ENCODE assay signal across 28 mouse cellular contexts in the genomic region with DNA sequence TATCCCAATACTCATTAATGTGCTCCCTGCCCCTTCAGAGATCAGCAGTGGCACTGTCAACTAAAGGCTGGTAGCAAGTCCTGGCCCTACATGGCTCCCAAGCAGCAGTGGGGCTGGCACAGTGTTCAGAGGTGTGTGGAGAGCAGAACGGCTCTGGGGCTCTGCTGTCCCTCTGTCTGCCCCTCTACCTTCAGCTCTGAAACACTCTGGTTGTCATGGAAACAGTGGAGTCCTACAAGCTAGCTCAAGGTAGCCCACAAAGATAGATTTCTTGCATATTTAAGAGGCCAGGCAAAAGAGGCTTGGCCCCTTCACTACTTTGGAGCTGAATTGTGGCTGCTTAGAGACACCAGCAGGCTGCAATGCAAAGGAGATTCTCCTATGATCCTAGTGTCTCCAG.
DNase-seq lines count a peak whose midpoint lies in the region; ATAC-seq and TF ChIP-seq lines count a peak whose summit lies in the region.
"Had no signal": no experiment of that assay in that cellular context is flagged by ENCODE, and none has a peak within 500 bp of the region (broad histone marks: within the 10 kb centered on the region; RNA-seq: fewer than 3 reads in every experiment).

No protein-coding gene starts in this region.

- H3K27me3 ChIP-seq in forebrain, embryonic 14.5 days (replicated peaks; ENCODE audit: control insufficient read depth, insufficient read depth, low read length) = no peaks in the 10 kb centered on the region
- H3K27me3 ChIP-seq in forebrain, embryonic 15.5 days = no peaks in the 10 kb centered on the region
- no peaks in the 10 kb centered on the region for H3K27me3 ChIP-seq in lung, embryonic 14.5 days (ENCODE audit: insufficient read depth, low read length)
- no peaks in the 10 kb centered on the region for H3K27me3 ChIP-seq in midbrain, embryonic 16.5 days (ENCODE audit: control insufficient read depth, insufficient read depth, low read depth, low read length)
- H3K27me3 ChIP-seq in midbrain, embryonic 11.5 days (ENCODE audit: control insufficient read depth, insufficient read depth, low read length) = no peaks in the 10 kb centered on the region
- H3K27me3 ChIP-seq in intestine, embryonic 15.5 days (replicated peaks) = no peaks in the 10 kb centered on the region
- H3K27me3 ChIP-seq: forebrain, embryonic 12.5 days; heart, embryonic 13.5 days; hindbrain, embryonic 15.5 days had no signal

- TF ChIP-seq CTCF in lung, embryonic 14.5 days (IDR thresholded peaks at IDR 0.05; ENCODE audit: low read depth) = no peak

- ATAC-seq in forebrain, embryonic 14.5 days = no peak
- no peak for ATAC-seq in forebrain, embryonic 15.5 days (replicated peaks)
- no peak for ATAC-seq in lung, embryonic 14.5 days (ENCODE audit: insufficient read depth)
- peak; percentile 66; the same call in 1 of the 2 replicates for ATAC-seq in midbrain, embryonic 16.5 days
- ATAC-seq in midbrain, embryonic 11.5 days (ENCODE audit: low FRiP score) = no peak
- no peak for ATAC-seq in intestine, embryonic 15.5 days
- ATAC-seq: forebrain, postnatal 0 days had no signal

- H3K9me3 ChIP-seq in forebrain, embryonic 14.5 days (replicated peaks; ENCODE audit: control insufficient read depth, low read length) = no peaks in the 10 kb centered on the region
- no peaks in the 10 kb centered on the region for H3K9me3 ChIP-seq in forebrain, embryonic 15.5 days
- no peaks in the 10 kb centered on the region for H3K9me3 ChIP-seq in lung, embryonic 14.5 days (ENCODE audit: low read depth, low read length)
- H3K9me3 ChIP-seq in midbrain, embryonic 16.5 days (replicated peaks; ENCODE audit: control insufficient read depth, low read length, poor library complexity, severe bottlenecking) = no peaks in the 10 kb centered on the region
- no peaks in the 10 kb centered on the region for H3K9me3 ChIP-seq in midbrain, embryonic 11.5 days (ENCODE audit: control insufficient read depth, low read length)
- H3K9me3 ChIP-seq in intestine, embryonic 15.5 days = no peaks in the 10 kb centered on the region
- H3K9me3 ChIP-seq: embryonic facial prominence, embryonic 10.5 days; embryonic facial prominence, embryonic 13.5 days; forebrain, embryonic 12.5 days; heart, embryonic 10.5 days; hindbrain, embryonic 15.5 days had no signal

- no peaks in the 10 kb centered on the region for H3K4me1 ChIP-seq in forebrain, embryonic 14.5 days (ENCODE audit: control insufficient read depth, insufficient read depth, low read length)
- no peaks in the 10 kb centered on the region for H3K4me1 ChIP-seq in forebrain, embryonic 15.5 days
- H3K4me1 ChIP-seq in lung, embryonic 14.5 days (ENCODE audit: insufficient read depth) = no peaks in the 10 kb centered on the region
- peaks cover 5% of the 10 kb centered on the region; the same call in 1 of the 2 replicates for H3K4me1 ChIP-seq in midbrain, embryonic 16.5 days (ENCODE audit: control insufficient read depth, insufficient read depth, low read length)
- no peaks in the 10 kb centered on the region for H3K4me1 ChIP-seq in midbrain, embryonic 11.5 days (ENCODE audit: control insufficient read depth, insufficient read depth, low read length)
- H3K4me1 ChIP-seq in intestine, embryonic 15.5 days (replicated peaks) = no peaks in the 10 kb centered on the region
- H3K4me1 ChIP-seq: embryonic facial prominence, embryonic 10.5 days; embryonic facial prominence, embryonic 13.5 days; forebrain, embryonic 12.5 days; heart, embryonic 10.5 days; heart, embryonic 13.5 days had no signal

- no peak overlapping the region for H3K27ac ChIP-seq in forebrain, embryonic 14.5 days (ENCODE audit: low read depth, low read length)
- H3K27ac ChIP-seq in forebrain, embryonic 15.5 days (replicated peaks) = no peak overlapping the region
- no peak overlapping the region for H3K27ac ChIP-seq in lung, embryonic 14.5 days (ENCODE audit: low read depth)
- H3K27ac ChIP-seq in midbrain, embryonic 16.5 days (ENCODE audit: low read length) = peak overlapping the region; percentile 20; the same call in 1 of the 2 replicates
- no peak overlapping the region for H3K27ac ChIP-seq in midbrain, embryonic 11.5 days (ENCODE audit: low read depth, low read length)
- H3K27ac ChIP-seq in intestine, embryonic 15.5 days = no peak overlapping the region
- H3K27ac ChIP-seq: embryonic facial prominence, embryonic 10.5 days; embryonic facial prominence, embryonic 13.5 days; forebrain, embryonic 12.5 days; gastrocnemius, adult 2 months; heart, embryonic 10.5 days; heart, embryonic 13.5 days; hindbrain, embryonic 15.5 days had no signal

- no peak overlapping the region for H3K4me3 ChIP-seq in forebrain, embryonic 14.5 days (ENCODE audit: low read depth, low read length)
- no peak overlapping the region for H3K4me3 ChIP-seq in forebrain, embryonic 15.5 days
- H3K4me3 ChIP-seq in lung, embryonic 14.5 days (ENCODE audit: low read depth, low read length) = no peak overlapping the region
- H3K4me3 ChIP-seq in midbrain, embryonic 16.5 days (ENCODE audit: low read depth, low read length) = no peak overlapping the region
- H3K4me3 ChIP-seq in midbrain, embryonic 11.5 days (ENCODE audit: low read depth, low read length) = no peak overlapping the region
- H3K4me3 ChIP-seq in intestine, embryonic 15.5 days (replicated peaks) = no peak overlapping the region
- H3K4me3 ChIP-seq: embryonic facial prominence, embryonic 10.5 days; embryonic facial prominence, embryonic 13.5 days; erythroblast, embryonic 14.5 days; forebrain, embryonic 12.5 days; gastrocnemius, adult 2 months; heart, embryonic 10.5 days; heart, embryonic 13.5 days; hindbrain, embryonic 15.5 days had no signal

- DNase-seq in forebrain, embryonic 14.5 days (ENCODE audit: low spot score) = peak; percentile 12
- DNase-seq in lung, embryonic 14.5 days = peak; percentile 1
- DNase-seq in lung, postnatal 36 days = no peak
- DNase-seq in midbrain, embryonic 11.5 days (ENCODE audit: low spot score, missing footprints) = no peak
- no peak for DNase-seq in right cerebral cortex, postnatal 36 days (ENCODE audit: low spot score in 2 of 2)
- DNase-seq: adrenal gland, postnatal 10 days; adrenal gland, postnatal 36 days; cerebellum, adult 11-12 months; cerebellum, adult 8-10 months; cerebellum, postnatal 10 days; cerebellum, postnatal 36 days; embryo, embryonic 11 days; forebrain, postnatal 0 days; gastrocnemius, adult 2 months; gastrocnemius, postnatal 14 days; heart, adult 18-20 months; heart, postnatal 14 days; heart, postnatal 4 days had no signal

- WGBS in forebrain, embryonic 14.5 days = 20% methylated on average over 1 of the region's 1 CpGs
- 54% methylated on average over 1 of the region's 1 CpGs for WGBS in forebrain, embryonic 15.5 days
- 55% methylated on average over 1 of the region's 1 CpGs for WGBS in lung, embryonic 14.5 days
- 12% methylated on average over 1 of the region's 1 CpGs for WGBS in midbrain, embryonic 16.5 days
- WGBS in midbrain, embryonic 11.5 days = 63% methylated on average over 1 of the region's 1 CpGs
- 46% methylated on average over 1 of the region's 1 CpGs for WGBS in intestine, embryonic 15.5 days

- no peak overlapping the region for H3K9ac ChIP-seq in forebrain, embryonic 14.5 days (ENCODE audit: low read length)
- H3K9ac ChIP-seq in forebrain, embryonic 15.5 days (replicated peaks) = no peak overlapping the region
- H3K9ac ChIP-seq in lung, embryonic 14.5 days = no peak overlapping the region
- H3K9ac ChIP-seq in midbrain, embryonic 16.5 days (ENCODE audit: low read depth, low read length) = no peak overlapping the region
- H3K9ac ChIP-seq in midbrain, embryonic 11.5 days (ENCODE audit: low read length) = no peak overlapping the region
- no peak overlapping the region for H3K9ac ChIP-seq in intestine, embryonic 15.5 days
- H3K9ac ChIP-seq: embryonic facial prominence, embryonic 13.5 days; forebrain, embryonic 12.5 days; forebrain, postnatal 0 days; heart, embryonic 13.5 days; hindbrain, embryonic 15.5 days had no signal

- no peaks in the 10 kb centered on the region for H3K36me3 ChIP-seq in forebrain, embryonic 14.5 days (ENCODE audit: control insufficient read depth, insufficient read depth, low read length)
- no peaks in the 10 kb centered on the region for H3K36me3 ChIP-seq in forebrain, embryonic 15.5 days
- H3K36me3 ChIP-seq in lung, embryonic 14.5 days (ENCODE audit: insufficient read depth) = no peaks in the 10 kb centered on the region
- H3K36me3 ChIP-seq in midbrain, embryonic 16.5 days (ENCODE audit: control insufficient read depth, insufficient read depth, low read length) = no peaks in the 10 kb centered on the region
- no peaks in the 10 kb centered on the region for H3K36me3 ChIP-seq in midbrain, embryonic 11.5 days (ENCODE audit: control insufficient read depth, insufficient read depth, low read length)
- H3K36me3 ChIP-seq in intestine, embryonic 15.5 days = no peaks in the 10 kb centered on the region
- H3K36me3 ChIP-seq: embryonic facial prominence, embryonic 10.5 days; embryonic facial prominence, embryonic 13.5 days; forebrain, embryonic 12.5 days; heart, embryonic 10.5 days; heart, embryonic 13.5 days; hindbrain, embryonic 15.5 days had no signal

- no peak overlapping the region for H3K4me2 ChIP-seq in forebrain, embryonic 14.5 days (ENCODE audit: low read length)
- no peak overlapping the region for H3K4me2 ChIP-seq in forebrain, embryonic 15.5 days (replicated peaks)
- H3K4me2 ChIP-seq in lung, embryonic 14.5 days = no peak overlapping the region
- H3K4me2 ChIP-seq in midbrain, embryonic 16.5 days (ENCODE audit: low read length) = no peak overlapping the region
- H3K4me2 ChIP-seq in midbrain, embryonic 11.5 days = no peak overlapping the region
- no peak overlapping the region for H3K4me2 ChIP-seq in intestine, embryonic 15.5 days (replicated peaks)
- H3K4me2 ChIP-seq: embryonic facial prominence, embryonic 13.5 days; forebrain, embryonic 12.5 days; heart, embryonic 13.5 days; hindbrain, embryonic 15.5 days had no signal

Comparison
In these comparisons a context has a peak if more than half of its experiments do, and no peak if none do; other contexts are left out.
1. DNase-seq: peak in forebrain, embryonic 14.5 days (single experiment) and lung, embryonic 14.5 days (single experiment); none in lung, postnatal 36 days (single experiment), midbrain, embryonic 11.5 days (single experiment) and right cerebral cortex, postnatal 36 days (0 of 2).